Mouse (Mus musculus) embryonic stem cell, embryonic (primary cell): Measurements from ENCODE around the gene Hsp90ab1.

Experiments used
- CTCF ChIA-PET, 4 experiments: fragments of 300-600 bp in 2 of 4; fragments of 350-600 bp in 2 of 4; sonication (Branson Sonifier 250); formaldehyde crosslinking; loops; one replicate each; lab custom pipeline; 2022; ENCODE audit warnings: inconsistent platforms in 2 of 4; lab: Charles Lee
- POLR2A ChIA-PET, 4 experiments: fragments of 300-600 bp in 2 of 4; fragments of 350-600 bp in 2 of 4; sonication (Branson Sonifier 250); formaldehyde crosslinking; loops; one replicate each; lab custom pipeline; 2022; ENCODE audit warnings: antibody characterized with exemption in 4 of 4, inconsistent platforms in 1 of 4; lab: Charles Lee

The Hsp90ab1 gene

DNA sequence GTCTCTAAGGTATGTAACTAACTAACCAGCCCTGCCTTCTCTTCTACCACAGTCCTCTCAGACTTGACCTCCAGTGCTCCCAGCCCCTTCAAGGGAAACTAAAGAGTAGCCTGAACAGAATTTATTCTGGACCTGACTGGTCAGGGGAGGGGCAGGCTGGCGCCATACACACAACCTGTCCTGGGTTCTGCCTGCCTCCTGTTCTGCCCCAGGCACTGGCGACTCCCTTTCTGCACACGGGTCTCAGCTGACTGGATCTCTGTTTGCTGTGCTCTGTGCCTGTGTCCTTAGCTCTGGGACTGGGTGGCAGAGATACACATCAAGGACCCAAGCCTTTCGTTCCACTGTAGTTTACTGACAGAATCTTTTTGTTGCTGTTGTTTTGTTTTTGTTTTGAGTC, 6.5 kb upstream of the Hsp90ab1 start:
- ChIA-PET POLR2A (interaction anchor here (0.5 to 19.1 kb wide), 35 partner anchors 6 to 670 kb away, joined by 3 to 605 read pairs (median 7); partner anchors contain the start of genes Hsp90ab1 (in 3 of the 4), Aars2 (in 2 of the 4), Cdc5l (in 2 of the 4) and Mymx (in 2 of the 4)), CTCF (interaction anchor here (0.5 to 9.9 kb wide), 41 partner anchors 9 to 438 kb away, joined by 3 to 209 read pairs (median 3); partner anchors contain the start of genes Mymx (in 1 of the 4), Nfkbie (in 1 of the 4) and Slc35b2 (in 1 of the 4))

DNA sequence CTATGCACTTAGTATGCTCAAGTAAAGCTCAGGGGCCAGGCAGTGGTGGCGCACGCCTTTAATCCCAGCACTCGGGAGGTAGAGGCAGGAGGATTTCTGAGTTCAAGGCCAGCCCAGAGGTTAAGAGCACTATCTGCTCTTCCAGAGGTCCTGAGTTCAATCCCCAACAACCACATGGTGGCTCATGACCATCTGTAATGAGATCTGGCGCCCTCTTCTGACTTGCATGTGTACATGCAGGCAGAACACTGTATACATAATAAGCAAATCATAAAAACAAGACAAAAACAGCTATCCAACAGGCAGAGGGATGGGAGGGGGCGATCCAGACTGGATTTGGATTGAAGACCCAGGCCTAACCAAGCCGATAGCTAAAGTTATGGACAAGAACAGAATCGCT, 5.8 kb upstream of the Hsp90ab1 start:
- ChIA-PET CTCF (interaction anchor here (0.5 to 9.9 kb wide), 45 partner anchors 9 to 400 kb away, joined by 3 to 110 read pairs (median 4); partner anchors contain the start of genes Mymx (in 1 of the 4), Nfkbie (in 1 of the 4), Slc35b2 (in 1 of the 4) and Spats1 (in 1 of the 4)), POLR2A (interaction anchor here (0.5 to 19.1 kb wide), 38 partner anchors 8 to 1104 kb away, joined by 3 to 605 read pairs (median 5); partner anchors contain the start of genes Hsp90ab1 (in 2 of the 4), Mymx (in 2 of the 4), Slc29a1 (in 2 of the 4) and Slc35b2 (in 2 of the 4))

DNA sequence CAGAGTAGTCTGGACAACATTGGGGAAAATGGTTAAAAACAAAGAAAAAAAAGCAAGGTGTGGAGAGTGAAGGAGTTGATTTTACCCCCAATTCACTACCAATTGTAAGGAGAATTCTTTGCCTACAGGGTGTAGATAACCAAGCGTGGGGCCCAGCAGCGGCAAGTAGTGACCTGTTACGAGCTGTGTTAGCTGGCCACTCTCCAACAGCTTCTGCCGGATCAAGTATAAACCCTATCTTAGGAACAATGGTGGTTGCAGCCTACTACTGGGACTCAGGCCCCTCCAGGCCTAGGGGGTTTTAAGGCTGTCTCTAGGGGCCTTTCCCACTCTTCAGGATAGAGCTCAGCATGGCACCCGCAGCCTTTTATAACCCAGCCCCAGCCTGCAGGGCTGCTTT, 5.2 kb upstream of the Hsp90ab1 start:
- ChIA-PET POLR2A (interaction anchor here (0.5 to 19.1 kb wide), 32 partner anchors 9 to 1445 kb away, joined by 3 to 605 read pairs (median 6); partner anchors contain the start of genes Hsp90ab1 (in 2 of the 4), Mymx (in 2 of the 4), Slc29a1 (in 2 of the 4) and Slc35b2 (in 2 of the 4)), CTCF (interaction anchor here (0.5 to 9.9 kb wide), 27 partner anchors 12 to 171 kb away, joined by 3 to 110 read pairs (median 4); partner anchors contain the start of genes Nfkbie (in 1 of the 4), Slc35b2 (in 1 of the 4), Spats1 (in 1 of the 4) and Tmem151b (in 1 of the 4))

DNA sequence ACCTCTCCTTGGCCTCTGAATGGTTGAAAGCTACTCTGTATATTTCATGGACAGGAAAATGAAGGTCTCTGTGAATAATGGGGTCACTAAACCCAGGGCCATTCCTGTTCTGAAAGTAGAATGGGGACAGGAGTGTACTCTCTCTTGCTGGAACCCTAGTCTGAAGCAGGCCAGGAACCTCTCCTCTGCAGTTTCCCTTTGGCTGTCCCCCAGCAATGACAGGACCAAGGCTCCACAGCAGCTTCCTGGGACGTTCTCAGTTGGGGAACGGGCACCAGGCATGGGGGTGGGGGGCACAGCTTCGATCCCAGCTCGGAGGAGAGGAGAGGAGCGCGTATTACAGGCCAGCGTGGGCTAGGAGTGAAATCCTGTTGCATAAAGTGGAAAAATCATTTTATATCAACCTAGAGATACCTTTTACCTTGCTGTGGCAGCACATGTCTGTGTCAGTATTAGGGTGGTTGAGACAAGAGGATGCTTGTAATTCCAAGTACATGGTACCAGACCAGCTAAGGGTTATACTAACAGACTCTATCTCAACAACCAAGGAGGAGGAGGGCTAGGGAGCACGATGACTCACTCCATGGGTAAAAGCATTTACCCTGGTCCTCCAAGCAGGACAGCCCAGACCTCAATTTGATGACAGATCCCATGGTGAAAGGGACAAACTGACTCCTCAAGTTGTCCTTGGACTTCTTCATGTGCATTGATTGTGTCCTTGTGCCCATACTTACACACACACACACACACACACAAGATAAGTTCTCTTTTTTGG, 2.2 kb upstream of the Hsp90ab1 start:
- POLR2A ChIA-PET: interaction anchor here (0.6 to 28.4 kb wide), 60 partner anchors 3 to 930 kb away, joined by 3 to 605 read pairs (median 8); partner anchors contain the start of genes Aars2 (in 3 of the 4), Mymx (in 3 of the 4), Nfkbie (in 3 of the 4) and Slc35b2 (in 3 of the 4)
- CTCF ChIA-PET: interaction anchor here (0.6 to 4.0 kb wide), 16 partner anchors 7 to 1419 kb away, joined by 3 to 45 read pairs (median 4); partner anchors contain the start of genes Aars2 (in 1 of the 4), Slc35b2 (in 1 of the 4) and Spats1 (in 1 of the 4)

DNA sequence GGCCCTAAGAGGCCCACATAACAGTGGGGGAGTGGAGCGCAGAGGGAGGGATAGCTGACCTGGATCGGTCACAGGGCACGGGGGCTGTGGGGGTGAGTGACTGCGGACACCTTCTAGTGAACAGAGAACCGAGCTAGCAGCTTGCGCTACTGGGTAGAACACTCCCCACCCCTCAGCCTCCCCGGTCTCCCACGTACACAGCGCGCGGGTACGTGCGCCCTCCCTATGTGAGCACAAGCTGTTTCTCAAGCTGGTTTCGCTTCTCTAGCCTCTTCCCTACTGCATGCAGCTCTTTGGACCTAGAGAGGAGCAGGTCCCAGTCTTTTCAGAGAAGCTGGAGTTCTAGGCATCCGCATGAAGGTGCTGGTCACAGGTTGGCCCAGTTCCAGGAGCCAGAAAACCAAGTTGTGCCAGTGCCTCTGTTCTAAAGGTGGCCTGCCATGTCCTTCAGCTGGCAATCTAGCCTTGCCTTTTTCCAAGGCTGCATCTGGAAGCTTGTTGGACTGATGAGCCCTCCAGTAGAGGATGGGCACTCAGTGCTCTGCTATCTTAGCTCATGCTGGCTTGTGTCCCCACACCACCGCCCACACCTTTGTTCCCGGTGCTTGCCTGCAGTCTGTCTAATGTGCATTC, 1.2 kb upstream of the Hsp90ab1 start:
- ChIA-PET CTCF (interaction anchor here (0.5 to 4.0 kb wide), 34 partner anchors 8 to 1418 kb away, joined by 3 to 45 read pairs (median 4); partner anchors contain the start of genes Aars2 (in 2 of the 4), Slc35b2 (in 2 of the 4), Slc29a1 (in 1 of the 4) and Spats1 (in 1 of the 4)), POLR2A (interaction anchor here (0.5 to 28.4 kb wide), 108 partner anchors 4 to 1885 kb away, joined by 3 to 605 read pairs (median 5); partner anchors contain the start of genes Aars2 (in 4 of the 4), Mymx (in 4 of the 4), Slc35b2 (in 4 of the 4) and Cdc5l (in 3 of the 4))

DNA sequence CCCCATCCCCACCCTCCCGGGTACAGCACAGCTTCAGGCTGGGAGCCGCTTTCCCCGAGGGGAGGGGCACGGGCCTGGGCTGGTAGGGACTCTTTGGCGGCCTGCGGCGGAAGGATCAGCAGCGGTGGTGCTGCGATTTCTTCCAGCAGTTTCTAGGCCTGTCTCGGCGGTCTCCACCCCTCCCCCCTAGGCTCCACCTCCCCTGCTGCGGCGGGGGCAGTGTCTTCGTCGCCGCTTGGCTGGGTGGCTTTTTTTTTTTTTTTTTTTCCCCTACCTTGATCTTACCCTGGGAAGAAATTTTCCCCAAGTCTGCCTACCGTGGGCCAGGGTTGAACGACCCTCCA, 681 bp upstream of the Hsp90ab1 start:
- CTCF ChIA-PET: interaction anchor here (0.5 to 4.0 kb wide), 22 partner anchors 9 to 98 kb away, joined by 3 to 45 read pairs (median 4); partner anchors contain the start of genes Slc35b2 (in 2 of the 4), Aars2 (in 1 of the 4), Slc29a1 (in 1 of the 4) and Spats1 (in 1 of the 4)
- POLR2A ChIA-PET: interaction anchor here (0.5 to 28.4 kb wide), 110 partner anchors 4 to 1885 kb away, joined by 3 to 605 read pairs (median 6); partner anchors contain the start of genes Aars2 (in 4 of the 4), Mymx (in 4 of the 4), Slc35b2 (in 4 of the 4) and Cdc5l (in 3 of the 4)

DNA sequence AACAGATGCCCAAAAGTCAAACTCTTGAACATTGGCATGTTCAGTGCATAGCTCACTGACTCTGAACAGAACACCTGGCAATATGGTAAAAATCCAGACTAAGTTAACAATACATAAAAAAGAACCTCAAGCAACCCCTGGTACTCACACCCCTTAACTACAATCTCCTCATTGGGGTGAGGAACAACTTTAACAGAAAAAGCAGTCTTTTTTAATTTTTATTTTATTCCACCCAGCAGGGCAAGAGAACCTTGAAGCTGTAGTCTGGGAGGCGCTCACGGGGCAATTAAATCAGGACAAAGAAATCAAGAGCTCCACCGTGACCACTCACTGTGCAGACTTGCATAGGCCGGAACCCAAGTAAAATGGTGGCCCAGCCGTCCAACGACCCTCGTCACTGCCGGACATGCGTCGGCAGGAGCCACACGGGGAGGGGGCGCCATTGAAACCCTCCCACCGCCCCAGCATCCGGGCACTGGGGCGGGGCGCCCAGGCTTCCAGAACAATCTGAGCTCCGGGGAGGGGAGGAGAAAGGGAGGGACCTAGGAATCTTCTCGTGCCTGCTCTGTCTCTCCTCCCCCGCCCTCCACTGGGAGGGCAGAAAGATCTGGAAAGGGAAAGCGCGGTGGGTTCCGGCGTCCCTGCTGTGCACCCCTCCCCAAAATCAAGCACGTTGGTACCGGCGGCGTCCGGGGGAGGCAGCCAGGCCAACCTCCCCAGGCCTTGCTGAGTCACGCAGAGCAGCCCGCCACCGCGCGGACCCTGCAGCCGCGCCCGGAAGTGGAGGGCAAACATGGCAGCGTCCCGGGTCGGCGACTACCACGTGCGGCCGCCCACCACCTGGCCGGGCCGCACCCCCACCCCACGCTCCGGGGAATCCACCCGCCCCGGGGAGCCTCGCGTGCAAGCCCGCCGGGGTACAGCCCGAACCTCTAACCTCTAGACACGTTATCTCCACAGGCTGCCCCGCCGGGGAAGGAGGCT, 676 bp downstream of the Hsp90ab1 start:
- ChIA-PET POLR2A (interaction anchor here (0.6 to 28.4 kb wide), 151 partner anchors 6 to 1756 kb away, joined by 3 to 605 read pairs (median 5); partner anchors contain the start of genes Aars2 (in 4 of the 4), Mymx (in 4 of the 4), Nfkbie (in 3 of the 4) and Slc35b2 (in 3 of the 4)), CTCF (interaction anchor here in 3 of 4 experiments (0.5 to 4.0 kb wide), 16 partner anchors 9 to 109 kb away, joined by 3 to 45 read pairs (median 4); partner anchors contain the start of genes Aars2 (in 1 of the 3), Nfkbie (in 1 of the 3) and Slc35b2 (in 1 of the 3))

DNA sequence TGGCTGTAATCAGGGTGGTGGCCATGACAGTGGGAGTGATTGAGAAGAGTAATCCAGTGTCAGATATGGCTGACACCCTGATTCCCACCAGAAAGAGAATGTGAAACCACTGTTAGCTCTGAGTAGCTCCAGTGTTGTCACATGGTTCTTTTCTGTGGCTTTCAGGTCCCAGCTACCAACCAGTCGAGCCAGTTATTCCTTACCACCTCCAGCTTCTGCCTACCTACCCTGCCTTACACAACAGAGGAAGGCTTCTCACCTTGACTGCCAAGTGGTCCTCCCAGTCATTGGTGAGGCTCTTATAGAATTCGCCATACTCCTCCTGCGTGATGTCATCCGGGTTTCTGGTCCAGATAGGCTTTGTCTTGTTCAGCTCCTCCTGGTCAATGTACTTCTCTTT, 3.1 kb downstream of the Hsp90ab1 start:
- ChIA-PET CTCF (interaction anchor here in 2 of 4 experiments (0.7 to 2.0 kb wide), 4 partner anchors 10 to 107 kb away, joined by 3 to 6 read pairs (median 4); no protein-coding TSS in a partner anchor), POLR2A (interaction anchor here in 3 of 4 experiments (0.6 to 28.4 kb wide), 40 partner anchors 8 to 512 kb away, joined by 3 to 605 read pairs (median 6); partner anchors contain the start of genes Aars2 (in 2 of the 3), Nfkbie (in 2 of the 3), Spats1 (in 2 of the 3) and Tmem151b (in 2 of the 3))

DNA sequence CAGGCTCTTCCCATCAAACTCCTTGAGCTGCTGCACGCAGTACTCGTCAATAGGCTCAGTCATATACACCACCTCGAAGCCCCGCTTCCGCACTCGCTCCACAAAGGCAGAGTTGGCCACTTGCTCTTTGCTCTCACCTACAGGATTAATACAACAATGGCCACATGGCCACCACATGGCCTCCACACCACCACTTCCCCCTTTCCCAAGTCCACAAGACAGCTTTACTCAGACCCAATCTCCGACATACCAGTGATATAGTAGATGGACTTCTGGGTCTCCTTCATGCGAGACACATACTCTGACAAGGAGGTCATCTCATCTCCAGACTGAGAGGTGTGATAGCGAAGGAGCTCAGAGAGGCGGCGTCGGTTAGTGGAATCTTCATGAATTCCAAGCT, 4.1 kb downstream of the Hsp90ab1 start:
- POLR2A ChIA-PET: interaction anchor here (0.6 to 28.4 kb wide), 48 partner anchors 8 to 1254 kb away, joined by 3 to 605 read pairs (median 5); partner anchors contain the start of genes Nfkbie (in 3 of the 4), Aars2 (in 2 of the 4), Mymx (in 2 of the 4) and Slc29a1 (in 2 of the 4)
- CTCF ChIA-PET: interaction anchor here in 3 of 4 experiments (0.7 to 2.0 kb wide), 5 partner anchors 10 to 87 kb away, joined by 3 to 6 read pairs (median 3); no protein-coding TSS in a partner anchor

DNA sequence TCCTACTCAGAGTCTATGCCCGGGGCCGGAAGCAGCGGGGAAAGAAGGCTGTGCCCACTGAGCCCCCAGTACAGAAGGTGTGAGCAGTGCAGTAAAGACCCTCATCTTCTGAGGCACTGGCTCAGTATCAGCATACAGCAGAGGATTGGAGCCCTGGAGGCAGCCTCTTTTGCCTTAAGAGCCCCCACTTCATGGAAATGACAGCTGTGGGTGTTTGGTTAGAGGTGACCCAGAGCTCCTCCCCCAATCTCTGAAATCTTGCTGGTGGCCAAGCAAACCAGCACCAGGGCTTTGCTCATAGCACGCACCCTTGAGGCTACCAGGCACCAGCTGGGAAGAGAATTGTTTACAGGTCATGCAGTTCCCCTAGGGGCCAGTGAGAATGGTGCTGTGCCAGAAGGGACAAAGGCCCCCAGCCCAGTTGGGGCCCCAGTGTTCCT, 5.9 kb downstream of the Hsp90ab1 start:
- ChIA-PET POLR2A (interaction anchor here (0.7 to 28.4 kb wide), 73 partner anchors 9 to 988 kb away, joined by 3 to 605 read pairs (median 5); partner anchors contain the start of genes Aars2 (in 3 of the 4), Cdc5l (in 3 of the 4), Nfkbie (in 3 of the 4) and Mymx (in 2 of the 4)), CTCF (interaction anchor here (0.5 to 2.1 kb wide), 14 partner anchors 9 to 699 kb away, joined by 3 to 8 read pairs (median 4); partner anchors contain the start of gene Nfkbie (in 1 of the 4))

DNA sequence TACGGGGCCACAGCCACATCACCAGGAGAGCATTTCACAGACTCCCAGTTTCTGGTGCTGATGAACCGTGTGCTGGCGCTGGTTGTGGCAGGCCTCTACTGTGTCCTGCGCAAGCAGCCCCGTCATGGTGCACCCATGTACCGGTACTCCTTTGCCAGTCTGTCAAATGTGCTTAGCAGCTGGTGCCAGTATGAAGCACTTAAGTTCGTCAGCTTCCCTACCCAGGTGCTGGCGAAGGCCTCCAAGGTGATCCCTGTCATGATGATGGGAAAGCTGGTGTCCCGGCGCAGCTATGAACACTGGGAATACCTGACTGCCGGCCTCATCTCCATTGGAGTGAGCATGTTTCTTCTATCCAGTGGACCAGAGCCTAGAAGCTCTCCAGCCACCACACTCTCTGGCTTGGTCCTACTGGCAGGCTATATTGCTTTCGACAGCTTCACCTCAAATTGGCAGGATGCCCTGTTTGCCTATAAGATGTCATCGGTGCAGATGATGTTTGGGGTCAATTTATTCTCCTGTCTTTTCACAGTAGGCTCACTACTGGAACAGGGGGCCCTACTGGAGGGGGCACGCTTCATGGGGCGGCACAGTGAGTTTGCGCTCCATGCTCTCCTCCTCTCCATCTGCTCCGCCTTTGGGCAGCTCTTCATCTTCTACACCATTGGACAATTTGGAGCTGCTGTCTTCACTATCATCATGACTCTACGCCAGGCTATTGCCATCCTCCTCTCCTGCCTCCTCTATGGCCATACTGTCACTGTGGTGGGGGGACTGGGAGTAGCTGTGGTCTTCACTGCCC, 6.5 kb downstream of the Hsp90ab1 start:
- ChIA-PET POLR2A (interaction anchor here (0.6 to 28.4 kb wide), 96 partner anchors 7 to 989 kb away, joined by 3 to 605 read pairs (median 4); partner anchors contain the start of genes Nfkbie (in 4 of the 4), Aars2 (in 3 of the 4), Cdc5l (in 3 of the 4) and Capn11 (in 2 of the 4)), CTCF (interaction anchor here (0.6 to 2.1 kb wide), 18 partner anchors 8 to 151 kb away, joined by 3 to 8 read pairs (median 3); partner anchors contain the start of gene Nfkbie (in 1 of the 4))

DNA sequence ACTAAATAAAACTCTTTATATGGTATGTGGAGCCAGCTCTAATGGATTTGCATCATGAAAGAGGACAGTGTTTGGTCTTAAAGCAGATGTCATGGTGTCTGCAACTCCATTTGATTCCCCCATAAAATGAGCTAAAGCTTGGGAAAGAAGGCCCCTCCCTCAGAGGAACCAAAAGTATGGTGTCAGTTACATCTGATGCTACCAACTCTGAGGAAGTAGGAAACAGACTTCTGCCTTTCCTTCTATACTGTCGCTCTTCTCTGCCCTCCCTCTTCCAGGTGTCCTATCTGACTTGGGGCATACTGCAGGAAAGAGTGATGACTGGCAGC, 7.1 kb downstream of the Hsp90ab1 start:
- ChIA-PET CTCF (interaction anchor here (0.8 to 2.1 kb wide), 12 partner anchors 13 to 151 kb away, joined by 3 to 8 read pairs (median 3); no protein-coding TSS in a partner anchor), POLR2A (interaction anchor here (0.5 to 28.4 kb wide), 83 partner anchors 7 to 989 kb away, joined by 3 to 605 read pairs (median 4); partner anchors contain the start of genes Nfkbie (in 4 of the 4), Aars2 (in 3 of the 4), Capn11 (in 2 of the 4) and Cdc5l (in 2 of the 4))

DNA sequence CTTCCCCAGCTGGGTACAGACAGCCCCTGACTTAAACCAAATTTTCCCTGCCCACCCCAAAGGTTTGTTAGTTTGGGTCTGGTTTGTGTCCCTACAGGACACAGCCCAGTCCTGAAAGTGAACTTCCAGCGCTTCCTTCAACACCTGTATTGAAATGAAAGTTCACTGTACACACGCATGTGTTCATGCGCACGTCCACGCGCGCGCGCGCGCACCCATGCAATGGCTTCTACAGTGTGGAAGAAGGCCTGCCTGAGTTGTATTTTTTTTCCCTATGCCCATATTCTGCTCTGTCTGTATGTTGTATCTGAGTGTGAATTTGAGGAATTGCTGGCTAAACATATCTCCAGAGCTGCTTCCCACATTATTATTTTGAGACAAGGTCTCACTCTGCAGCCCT, 8.0 kb downstream of the Hsp90ab1 start:
- CTCF ChIA-PET: interaction anchor here in 3 of 4 experiments (0.5 to 2.6 kb wide), 8 partner anchors 9 to 158 kb away, joined by 3 to 21 read pairs (median 5); partner anchors contain the start of genes Hsp90ab1 (in 1 of the 3) and Nfkbie (in 1 of the 3)
- POLR2A ChIA-PET: interaction anchor here (0.6 to 28.4 kb wide), 37 partner anchors 8 to 391 kb away, joined by 3 to 605 read pairs (median 9); partner anchors contain the start of genes Hsp90ab1 (in 3 of the 4), Aars2 (in 2 of the 4), Mymx (in 2 of the 4) and Nfkbie (in 2 of the 4)
